Comparison of ENCODE assay signal across 8 mouse cellular contexts in genomic region chr12:84190151-84190820, GRCm38 (mm10). TPM values are rescaled to one million over a fixed set of nuclear protein-coding genes. Genes with fewer than 3 reads are reported as not detected.
A peak's percentile ranks its signal among the peaks of the same experiment; 100 is the strongest.
DNase-seq lines count a peak whose midpoint lies in the region; ATAC-seq and TF ChIP-seq lines count a peak whose summit lies in the region.

No protein-coding gene starts in this region.

- no peak for TF ChIP-seq POLR2A in bone marrow macrophage, adult 2 months (IDR thresholded peaks at IDR 0.05; ENCODE audit: borderline replicate concordance, low read depth, low read length)

- H3K4me2 ChIP-seq in liver, embryonic 11.5 days: peak overlapping the region; percentile 93
- H3K4me2 ChIP-seq in hindbrain, embryonic 16.5 days (ENCODE audit: low read length): peak overlapping the region; percentile 88
- peak overlapping the region; percentile 8 for H3K4me2 ChIP-seq in midbrain, embryonic 16.5 days (ENCODE audit: low read length)

- no peak overlapping the region for H3K27ac ChIP-seq in liver, embryonic 11.5 days (ENCODE audit: low read depth, low read length)
- H3K27ac ChIP-seq in bone marrow macrophage, adult 2 months (ENCODE audit: insufficient read depth, low read depth, low read length): peak overlapping the region; percentile 85
- no peak overlapping the region for H3K27ac ChIP-seq in hindbrain, embryonic 16.5 days (ENCODE audit: low read depth, low read length)
- H3K27ac ChIP-seq in midbrain, embryonic 16.5 days (ENCODE audit: low read length): no peak overlapping the region

- H3K9me3 ChIP-seq in liver, embryonic 11.5 days (ENCODE audit: control insufficient read depth, low read length): no peaks in the 10 kb centered on the region; the same call in 1 of the 2 replicates
- H3K9me3 ChIP-seq in hindbrain, embryonic 16.5 days (ENCODE audit: control insufficient read depth, low read length): no peaks in the 10 kb centered on the region
- H3K9me3 ChIP-seq in midbrain, embryonic 16.5 days (replicated peaks; ENCODE audit: control insufficient read depth, low read length, poor library complexity, severe bottlenecking): no peaks in the 10 kb centered on the region

- peaks cover 57% of the 10 kb centered on the region for H3K4me1 ChIP-seq in liver, embryonic 11.5 days (replicated peaks; ENCODE audit: control insufficient read depth, insufficient read depth, low read length)
- peaks cover 53% of the 10 kb centered on the region for H3K4me1 ChIP-seq in bone marrow macrophage, adult 2 months (ENCODE audit: control insufficient read depth, insufficient read depth, low read length)
- peaks cover 61% of the 10 kb centered on the region for H3K4me1 ChIP-seq in hindbrain, embryonic 16.5 days (ENCODE audit: control insufficient read depth, insufficient read depth, low read depth, low read length)
- H3K4me1 ChIP-seq in midbrain, embryonic 16.5 days (ENCODE audit: control insufficient read depth, insufficient read depth, low read length): peaks cover 48% of the 10 kb centered on the region

- peak overlapping the region; percentile 23; the same call in 1 of the 2 replicates for H3K9ac ChIP-seq in liver, embryonic 11.5 days (ENCODE audit: low read depth, low read length)
- H3K9ac ChIP-seq in hindbrain, embryonic 16.5 days (ENCODE audit: low read depth, low read length): 0 out of 2 replicates have a peak overlapping the region, but pooled peaks have one; percentile 10
- H3K9ac ChIP-seq in midbrain, embryonic 16.5 days (ENCODE audit: low read depth, low read length): no peak overlapping the region

- no peak for TF ChIP-seq CTCF in bone marrow macrophage, adult 2 months (IDR thresholded peaks at IDR 0.05; ENCODE audit: low read depth, low read length)

- 38% methylated on average over 15 of the region's 15 CpGs for WGBS in liver, embryonic 11.5 days
- WGBS in hindbrain, embryonic 16.5 days: 48% methylated on average over 15 of the region's 15 CpGs
- 52% methylated on average over 15 of the region's 15 CpGs for WGBS in midbrain, embryonic 16.5 days

- no peaks in the 10 kb centered on the region for H3K27me3 ChIP-seq in liver, embryonic 11.5 days (replicated peaks; ENCODE audit: control insufficient read depth, insufficient read depth, low read length)
- H3K27me3 ChIP-seq in hindbrain, embryonic 16.5 days (replicated peaks; ENCODE audit: control insufficient read depth, insufficient read depth, low read length): no peaks in the 10 kb centered on the region
- H3K27me3 ChIP-seq in midbrain, embryonic 16.5 days (ENCODE audit: control insufficient read depth, insufficient read depth, low read depth, low read length): no peaks in the 10 kb centered on the region

- H3K4me3 ChIP-seq in liver, embryonic 11.5 days (ENCODE audit: low read depth, low read length): peak overlapping the region; percentile 93
- H3K4me3 ChIP-seq in bone marrow macrophage, adult 2 months (ENCODE audit: insufficient read depth, low read length): peak overlapping the region; percentile 37
- no peak overlapping the region for H3K4me3 ChIP-seq in hindbrain, embryonic 16.5 days (ENCODE audit: low read length)
- no peak overlapping the region for H3K4me3 ChIP-seq in midbrain, embryonic 16.5 days (ENCODE audit: low read depth, low read length)

- ATAC-seq in liver, embryonic 11.5 days (replicated peaks; ENCODE audit: low FRiP score): no peak
- ATAC-seq in hindbrain, embryonic 16.5 days: no peak
- ATAC-seq in midbrain, embryonic 16.5 days: no peak

- no peak for DNase-seq in liver, embryonic 11.5 days (ENCODE audit: low spot score)
- no peak for DNase-seq in liver
- no peak for DNase-seq in cerebellum, adult 18-20 months
- DNase-seq in gastrocnemius, postnatal 4 days (ENCODE audit: low spot score in 2 of 2): no peak
- no peak for DNase-seq in frontal cortex, postnatal 36 days (ENCODE audit: low spot score in 2 of 2)

- peaks cover 17% of the 10 kb centered on the region for H3K36me3 ChIP-seq in liver, embryonic 11.5 days (ENCODE audit: control insufficient read depth, insufficient read depth, low read length)
- no peaks in the 10 kb centered on the region for H3K36me3 ChIP-seq in hindbrain, embryonic 16.5 days (ENCODE audit: control insufficient read depth, insufficient read depth, low read length)
- H3K36me3 ChIP-seq in midbrain, embryonic 16.5 days (ENCODE audit: control insufficient read depth, insufficient read depth, low read length): no peaks in the 10 kb centered on the region

RNA-seq across cellular contexts. Expression of gene Elmsan1, which starts 28.4 kb away (rescaled TPM):
- 12.6 and 13.4 TPM in 2 replicates for polyA plus RNA-seq in liver, embryonic 11.5 days (2014; fragmentation: Nextera tagmentation; extraction: Ambion mirVana)
- 26.6 and 33.7 TPM in 2 replicates for polyA plus RNA-seq in bone marrow macrophage, adult 2 months (2012; ENCODE audit: insufficient read depth, insufficient read length, missing spikeins)
- polyA plus RNA-seq in hindbrain, embryonic 16.5 days (2015; fragmentation: Nextera tagmentation; extraction: Ambion mirVana): 3.1 and 4.3 TPM in 2 replicates
- polyA plus RNA-seq in midbrain, embryonic 16.5 days (2015; fragmentation: Nextera tagmentation; extraction: Ambion mirVana): 2.7 and 3.6 TPM in 2 replicates
- 10 to 100 TPM; 22.0 to 23.3 TPM for total RNA-seq in gastrocnemius, postnatal 4 days (2021)

RNA-seq across cellular contexts. Expression of gene Pnma1, which starts 42.0 kb away (rescaled TPM):
- 0.27 and 0.53 TPM in 2 replicates for polyA plus RNA-seq in liver, embryonic 11.5 days (2014; fragmentation: Nextera tagmentation; extraction: Ambion mirVana)
- 0.23 TPM in 1 of 2 replicates, not detected in the other for polyA plus RNA-seq in bone marrow macrophage, adult 2 months (2012; ENCODE audit: insufficient read depth, insufficient read length, missing spikeins)
- polyA plus RNA-seq in hindbrain, embryonic 16.5 days (2015; fragmentation: Nextera tagmentation; extraction: Ambion mirVana): 4.7 and 4.8 TPM in 2 replicates
- polyA plus RNA-seq in midbrain, embryonic 16.5 days (2015; fragmentation: Nextera tagmentation; extraction: Ambion mirVana): 8.2 and 9.3 TPM in 2 replicates
- total RNA-seq in gastrocnemius, postnatal 4 days (2021): under 1 TPM; 0.54 to 0.81 TPM

Comparison
In these comparisons a context has a peak if more than half of its experiments do, and no peak if none do; other contexts are left out.
1. H3K4me2 ChIP-seq: peak in every context shown above with its lines; median percentile 93 in liver, embryonic 11.5 days; 88 in hindbrain, embryonic 16.5 days; 8 in midbrain, embryonic 16.5 days.
2. H3K4me3 ChIP-seq: peak in liver, embryonic 11.5 days (single experiment) and bone marrow macrophage, adult 2 months (single experiment); none in hindbrain, embryonic 16.5 days (single experiment) and midbrain, embryonic 16.5 days (single experiment).